Mouse (Mus musculus): Measurements from ENCODE around the gene Skiv2l.

DNA sequence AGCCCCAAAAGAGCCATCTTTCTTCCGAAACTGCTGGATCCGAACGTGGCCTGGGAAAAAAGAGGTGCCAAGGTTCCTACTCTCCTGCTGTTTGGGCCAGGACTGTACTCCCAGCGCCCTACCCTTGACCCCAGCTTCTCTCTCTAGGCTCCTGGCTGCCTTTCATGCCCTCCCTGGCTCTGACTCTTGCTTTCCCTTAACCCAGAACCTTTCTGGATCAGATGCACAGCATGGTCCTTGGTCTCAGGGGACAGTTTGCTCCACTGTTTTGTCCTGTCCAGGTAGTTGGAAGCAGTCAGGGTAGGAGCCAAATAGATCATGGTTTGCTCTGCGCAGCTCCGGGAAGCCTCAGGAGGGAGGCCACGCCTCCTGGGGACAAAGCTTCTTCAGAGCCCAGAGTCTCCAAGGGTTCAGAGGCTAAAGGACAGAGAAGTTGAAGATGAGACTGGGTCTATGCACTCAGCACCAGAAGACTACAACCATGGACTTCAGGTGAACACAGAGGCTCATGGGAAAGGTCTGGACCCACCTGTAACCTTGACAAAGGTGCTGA is 35.1 kb downstream of the Skiv2l start:
- TF ChIP-seq CTCF (conservative IDR thresholded peaks at IDR 0.05; ENCODE audit: insufficient read depth, insufficient read length, low read depth, low read length) (no peak), POLR2A (IDR thresholded peaks at IDR 0.05; ENCODE audit: low read depth, low read length) (no peak)

All from kidney, adult 2 months (tissue).